Mouse (Mus musculus) spleen, postnatal 0 days (tissue): Measurements from ENCODE around the gene Krtap9-5. TPM values are rescaled to one million over a fixed set of nuclear protein-coding genes. Genes with fewer than 3 reads are reported as not detected.

Experiments
- polyA plus RNA-seq: library from polyadenylated mRNA; unstranded; fragments of >200 nt; fragmentation: Nextera tagmentation; extraction: Ambion mirVana; gene quantifications from 2 replicates; pipeline ENCODE4 v1.2.1, GENCODE M21; 2015

The Krtap9-5 gene
- not detected in 2 replicates for polyA plus RNA-seq

GRCm38 (mm10) chr11:99948175-99948574, at the start of gene Krtap9-5:
Gene Krtap9-5 (plus strand): TSS chr11:99948475.

DNA sequence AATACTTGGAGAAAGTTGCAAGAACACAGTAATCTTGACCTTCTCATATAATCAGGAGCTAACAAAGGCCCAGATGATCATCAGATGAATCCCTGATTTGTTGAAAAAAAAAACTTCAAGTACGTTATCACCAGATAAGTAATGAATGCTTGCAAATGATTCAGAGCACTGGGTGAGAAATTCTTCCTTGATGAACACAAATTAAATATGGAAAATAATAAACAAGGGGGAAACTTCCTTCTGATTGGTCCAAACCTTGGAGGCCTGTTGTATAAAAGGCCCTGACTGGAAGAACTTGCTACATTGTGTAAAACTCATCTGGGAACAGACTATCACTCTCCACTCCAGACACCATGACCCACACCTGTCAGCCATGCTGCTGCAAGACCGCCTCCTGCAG, 40.7 kb upstream of the Krtap9-5 start, which contains the start of gene Krtap31-1:
Gene Krtap31-1 (plus strand): TSS at position 301 of the 400 bp plus-strand sequence.

DNA sequence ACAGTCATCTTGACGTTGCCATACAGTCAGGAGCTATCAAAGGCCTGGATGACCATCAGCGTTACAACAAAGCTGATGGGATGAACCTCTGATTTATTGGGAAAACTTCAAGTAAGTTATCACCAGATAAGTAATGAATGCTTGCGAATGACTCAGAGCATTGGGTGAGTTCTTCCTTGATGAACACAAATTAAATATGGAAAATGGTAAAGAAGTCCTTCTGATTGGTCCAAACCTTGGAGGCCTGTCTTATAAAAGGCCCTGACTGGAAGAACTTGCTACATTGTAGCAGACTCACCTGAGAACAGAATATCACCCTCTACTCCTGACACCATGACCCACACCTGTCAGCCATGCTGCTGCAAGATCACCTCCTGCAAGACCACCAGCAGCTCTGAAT, 33.8 kb upstream of the Krtap9-5 start, which contains the start of gene Gm11565:
Gene Gm11565 (plus strand): TSS at position 301 of the 400 bp plus-strand sequence.

GRCm38 (mm10) chr11:99935991-99936390, 12.3 kb upstream of the Krtap9-5 start, which contains the start of gene Krtap31-2:
Gene Krtap31-2 (plus strand): TSS chr11:99936291.

DNA sequence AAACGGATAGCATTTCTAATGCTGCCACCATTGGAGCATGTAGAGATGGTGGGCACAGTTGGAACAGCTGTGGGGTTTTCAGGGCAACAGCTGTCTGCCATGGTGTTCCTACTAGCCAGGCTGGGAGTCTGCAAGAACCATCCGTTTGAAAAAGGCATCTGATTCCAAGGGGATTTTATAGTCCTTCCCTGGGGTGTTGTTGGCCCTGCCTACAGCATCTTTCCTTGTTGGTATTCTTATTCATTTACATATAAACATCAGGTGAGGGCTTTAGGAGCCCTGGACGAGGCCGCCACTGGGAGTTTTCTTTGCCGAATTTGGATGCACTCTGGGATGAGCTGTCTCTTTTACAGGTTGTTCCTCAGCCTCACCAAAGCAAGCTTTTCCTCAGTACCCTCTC, 30.7 kb downstream of the Krtap9-5 start, which contains the start of gene Krtap29-1:
Gene Krtap29-1 (minus strand): TSS at position 101 of the 400 bp plus-strand sequence.

DNA sequence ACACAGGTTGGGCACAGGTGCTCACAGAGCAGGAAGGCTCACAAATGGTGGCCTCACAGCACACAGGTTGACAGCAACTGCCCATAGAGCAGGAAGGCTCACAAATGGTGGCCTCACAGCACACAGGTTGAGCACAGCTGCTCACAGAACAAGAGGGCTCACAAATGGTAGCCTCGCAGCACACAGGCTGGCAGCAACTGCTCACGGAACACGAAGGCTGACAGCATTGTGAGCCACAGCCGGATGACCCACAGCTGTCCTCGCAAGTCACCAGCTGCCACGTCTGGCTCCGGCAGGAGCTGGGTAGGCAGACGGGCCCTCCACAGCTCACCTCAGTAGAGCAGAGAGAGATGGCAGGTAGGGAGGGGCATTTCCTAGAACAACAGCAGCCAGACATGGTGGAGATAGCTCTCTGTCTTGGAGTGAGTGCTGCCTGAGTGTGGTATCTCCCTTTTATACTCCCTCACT, 37.9 kb downstream of the Krtap9-5 start, which contains the start of gene Krtap16-1:
Gene Krtap16-1 (minus strand): TSS at position 418 of the 468 bp plus-strand sequence.

GRCm38 (mm10) chr11:99993620-99994383, 45.5 kb downstream of the Krtap9-5 start, which contains the start of gene Krtap17-1:
Gene Krtap17-1 (minus strand): TSS chr11:99993994.

Other genes with a start within 250 kb of the Krtap9-5 start
- gene Gm14180, start 214.2 kb upstream of the Krtap9-5 start, polyA plus RNA-seq: not detected in 2 replicates
- gene Gm11595, start 175.6 kb upstream of the Krtap9-5 start, polyA plus RNA-seq: not detected in 2 replicates
- not detected in 2 replicates for gene Krtap4-8, start 167.8 kb upstream of the Krtap9-5 start, polyA plus RNA-seq
- not detected in 2 replicates for gene Krtap4-9, start 163.3 kb upstream of the Krtap9-5 start, polyA plus RNA-seq
- gene Gm11596, start 155.0 kb upstream of the Krtap9-5 start, polyA plus RNA-seq: not detected in 2 replicates
- gene Gm11569, start 149.5 kb upstream of the Krtap9-5 start, polyA plus RNA-seq: not detected in 2 replicates
- not detected in 2 replicates for gene Gm11554, start 144.0 kb upstream of the Krtap9-5 start, polyA plus RNA-seq
- not detected in 2 replicates for gene Krtap4-13, start 138.6 kb upstream of the Krtap9-5 start, polyA plus RNA-seq
- gene Gm11564, start 132.8 kb upstream of the Krtap9-5 start, polyA plus RNA-seq: not detected in 2 replicates
- gene 2300003K06Rik, start 110.4 kb upstream of the Krtap9-5 start, polyA plus RNA-seq: not detected in 2 replicates
- gene Krtap4-16, start 96.9 kb upstream of the Krtap9-5 start, polyA plus RNA-seq: not detected in 2 replicates
- gene Gm11568, start 90.6 kb upstream of the Krtap9-5 start, polyA plus RNA-seq: not detected in 2 replicates
- gene Gm11559, start 84.0 kb upstream of the Krtap9-5 start, polyA plus RNA-seq: not detected in 2 replicates
- not detected in 2 replicates for gene Krtap9-1, start 75.1 kb upstream of the Krtap9-5 start, polyA plus RNA-seq
- gene Gm11567, start 69.3 kb upstream of the Krtap9-5 start, polyA plus RNA-seq: not detected in 2 replicates
- not detected in 2 replicates for gene Krtap31-1, start 40.6 kb upstream of the Krtap9-5 start, polyA plus RNA-seq
- gene Gm11565, start 33.7 kb upstream of the Krtap9-5 start, polyA plus RNA-seq: not detected in 2 replicates
- gene Krtap31-2, start 12.2 kb upstream of the Krtap9-5 start, polyA plus RNA-seq: not detected in 2 replicates
- not detected in 2 replicates for gene Krtap29-1, start 30.6 kb downstream of the Krtap9-5 start, polyA plus RNA-seq
- not detected in 2 replicates for gene Krtap16-1, start 38.1 kb downstream of the Krtap9-5 start, polyA plus RNA-seq
- not detected in 2 replicates for gene Krtap17-1, start 45.5 kb downstream of the Krtap9-5 start, polyA plus RNA-seq
- gene Krt33a, start 67.7 kb downstream of the Krtap9-5 start, polyA plus RNA-seq: not detected in 2 replicates
- not detected in 2 replicates for gene Krt33b, start 81.4 kb downstream of the Krtap9-5 start, polyA plus RNA-seq
- gene Krt34, start 93.1 kb downstream of the Krtap9-5 start, polyA plus RNA-seq: not detected in 2 replicates
- not detected in 2 replicates for gene Krt31, start 102.1 kb downstream of the Krtap9-5 start, polyA plus RNA-seq
- gene Krt32, start 139.8 kb downstream of the Krtap9-5 start, polyA plus RNA-seq: not detected in 2 replicates
- gene Krt35, start 147.8 kb downstream of the Krtap9-5 start, polyA plus RNA-seq: not detected in 2 replicates
- gene Krt36, start 157.2 kb downstream of the Krtap9-5 start, polyA plus RNA-seq: not detected in 2 replicates
- gene Krt13, start 173.1 kb downstream of the Krtap9-5 start, polyA plus RNA-seq: 0.12 and 0.38 TPM in 2 replicates
- 1.00 and 1.1 TPM in 2 replicates for gene Krt15, start 187.5 kb downstream of the Krtap9-5 start, polyA plus RNA-seq
- gene Krt19, start 200.2 kb downstream of the Krtap9-5 start, polyA plus RNA-seq: 39.8 and 40.8 TPM in 2 replicates
- not detected in 2 replicates for gene Krt9, start 244.8 kb downstream of the Krtap9-5 start, polyA plus RNA-seq